Mouse (Mus musculus) cerebellum, postnatal 4 days (tissue): ENCODE measurements at regions not wholly inside any gene's neighbourhood (a gene's known extent, or its start where the extent isn't known, plus 50 kb on each side); places are given as distances from the start of the nearest gene placed in this dataset.

Source experiments
- DNase-seq, 2 experiments: peaks; one replicate each; pipeline ENCODE4 v3.0.0; 2022; ENCODE audit warnings: low spot score in 2 of 2, mixed read lengths in 1 of 2

GRCm38 (mm10) chr2:157633286-157633685 is 62.2 kb upstream of the Blcap start:
- no peak for DNase-seq

DNA sequence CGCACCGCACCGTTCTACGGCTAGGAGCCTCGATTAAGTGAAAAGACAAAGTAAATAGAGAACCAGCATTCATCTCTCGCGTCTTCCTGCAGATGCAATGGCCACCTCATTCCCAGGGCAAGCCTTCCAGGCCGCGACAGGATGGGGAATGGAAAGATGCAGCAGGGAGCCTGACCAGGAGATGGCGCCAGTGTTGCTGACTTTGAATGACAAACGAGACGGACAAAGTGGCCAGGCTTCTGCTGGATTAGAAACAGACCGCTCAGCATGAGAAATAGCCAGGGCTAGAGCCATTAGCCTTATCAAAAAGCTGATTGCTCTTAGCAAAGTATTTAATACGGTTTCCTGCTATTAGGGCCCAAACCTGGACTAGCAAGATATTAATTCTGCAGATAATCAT is 64.6 kb upstream of the Blcap start:
- peak; percentile 93 to 96 for DNase-seq

- no peak for DNase-seq
Measured at GRCm38 (mm10) chr2:157640873-157641272, 69.8 kb upstream of the Blcap start.

DNA sequence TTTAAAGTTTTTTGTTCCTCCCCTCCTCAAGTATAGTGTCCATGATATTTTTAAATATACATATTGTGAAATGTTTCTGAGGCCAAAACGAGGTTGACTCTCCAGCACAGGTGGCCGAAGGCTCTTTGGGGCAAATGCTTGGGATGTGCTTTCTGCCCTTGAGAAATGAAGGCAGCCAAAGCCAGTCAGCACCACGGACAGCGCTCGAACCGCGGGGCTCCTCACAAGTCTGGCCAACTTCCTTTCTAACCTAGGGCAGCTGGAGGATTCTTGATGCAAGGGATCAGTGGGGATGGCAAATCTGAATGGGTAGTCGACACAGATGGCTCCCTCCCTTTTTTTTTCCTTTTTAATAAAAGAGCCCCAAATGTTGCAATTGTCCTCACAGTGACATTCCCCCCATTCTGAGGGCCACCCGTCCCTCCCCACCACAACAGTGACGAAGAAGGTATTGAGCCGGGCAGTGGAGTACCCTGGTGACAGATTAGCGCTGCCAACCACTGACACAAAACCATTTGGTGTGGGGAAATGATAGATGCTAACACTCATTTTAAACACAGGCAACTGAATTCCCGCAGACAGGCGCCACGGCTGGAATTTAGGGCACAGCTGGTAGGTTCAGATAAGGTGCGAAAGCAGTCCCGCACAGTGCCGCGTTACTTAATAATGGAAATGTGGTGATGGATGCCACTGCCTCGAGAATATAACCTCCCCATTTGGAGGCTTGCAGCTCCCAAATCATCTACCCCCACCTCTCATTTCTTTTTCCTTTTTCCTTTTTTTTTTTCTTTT is 73.4 kb upstream of the Ctnnbl1 start:
- DNase-seq: peak in 1 of 2 experiments; percentile 38

- peak in 1 of 2 experiments; percentile 18 for DNase-seq
Measured at GRCm38 (mm10) chr2:157664481-157664880, 72.7 kb upstream of the Ctnnbl1 start.

DNA sequence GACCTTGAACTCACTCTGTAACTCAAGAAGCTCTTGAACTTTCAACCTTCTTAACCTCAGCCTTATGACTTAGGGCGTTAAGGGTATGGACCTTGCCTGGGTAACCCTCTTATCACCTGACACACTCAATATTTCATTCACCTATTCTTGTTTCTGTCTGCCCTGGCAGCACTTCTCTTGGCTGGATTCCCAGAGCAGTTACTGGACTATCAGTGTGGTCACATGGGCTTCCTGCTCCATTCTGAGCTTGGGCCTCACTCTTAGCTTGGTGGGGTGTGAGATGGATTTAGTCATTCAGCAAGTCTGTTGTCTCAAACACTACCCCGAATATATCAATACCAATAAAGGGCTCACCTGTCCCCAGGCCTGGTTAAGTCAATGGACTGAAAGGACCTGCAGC is 67.0 kb upstream of the Ctnnbl1 start:
- no peak for DNase-seq

DNA sequence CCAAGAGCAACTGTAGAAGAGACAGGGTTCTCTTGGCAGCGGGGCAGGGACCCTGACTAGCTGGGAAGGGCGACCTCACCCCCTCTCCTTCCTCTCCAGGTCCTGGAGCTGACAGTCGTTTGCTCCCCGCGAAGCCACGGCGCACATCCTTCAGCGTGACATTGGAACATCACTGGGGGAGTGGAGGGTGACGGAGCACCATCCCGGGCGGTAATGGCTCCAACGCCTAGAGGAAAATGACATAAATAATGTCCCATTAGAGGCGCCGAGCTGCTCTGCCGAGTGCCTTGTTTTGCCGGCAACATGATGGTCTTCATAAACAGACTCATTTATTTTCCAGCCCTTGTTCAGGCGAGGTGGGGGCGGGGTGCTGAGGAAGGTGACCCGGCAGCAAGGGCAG is 62.3 kb upstream of the Ctnnbl1 start:
- no peak for DNase-seq

GRCm38 (mm10) chr2:157676396-157677176 is 60.6 kb upstream of the Ctnnbl1 start:
- DNase-seq: no peak

GRCm38 (mm10) chr2:157677262-157677661 is 59.9 kb upstream of the Ctnnbl1 start:
- no peak for DNase-seq

- no peak for DNase-seq
Measured at GRCm38 (mm10) chr2:157681931-157682330, 55.3 kb upstream of the Ctnnbl1 start.
